ENCODE assay signal across 18 mouse cellular contexts in genomic region chr11:116753674-116754470, GRCm38 (mm10). TPM values are rescaled to one million over a fixed set of nuclear protein-coding genes. Genes with fewer than 3 reads are reported as not detected.
DNase-seq lines count a peak whose midpoint lies in the region; ATAC-seq and TF ChIP-seq lines count a peak whose summit lies in the region.
"Had no signal": no experiment of that assay in that cellular context is flagged by ENCODE, and none has a peak within 500 bp of the region (broad histone marks: within the 10 kb centered on the region; RNA-seq: fewer than 3 reads in every experiment).

No protein-coding gene starts in this region.

- TF ChIP-seq CTCF in kidney, adult 2 months (conservative IDR thresholded peaks at IDR 0.05; ENCODE audit: insufficient read depth, insufficient read length, low read depth, low read length), result no peak
- no peak for TF ChIP-seq CTCF in G1E (IDR thresholded peaks at IDR 0.05; ENCODE audit: low read depth, low read length)
- TF ChIP-seq CTCF in layer of hippocampus, adult 2 months (conservative IDR thresholded peaks at IDR 0.05), result no peak

- H3K4me3 ChIP-seq in kidney, adult 2 months (ENCODE audit: insufficient read depth, low read depth, low read length), result no peak overlapping the region
- no peak overlapping the region for H3K4me3 ChIP-seq in G1E (ENCODE audit: low read depth, low read length)
- H3K4me3 ChIP-seq in intestine, embryonic 16.5 days (ENCODE audit: low read length), result no peak overlapping the region
- H3K4me3 ChIP-seq in layer of hippocampus, adult 2 months, result no peak overlapping the region
- H3K4me3 ChIP-seq: midbrain, embryonic 15.5 days; stomach, embryonic 15.5 days had no signal

- no peaks in the 10 kb centered on the region for H3K36me3 ChIP-seq in kidney, adult 2 months (ENCODE audit: control insufficient read depth, insufficient read depth, low read length)
- H3K36me3 ChIP-seq in G1E (replicated peaks), result no peaks in the 10 kb centered on the region
- no peaks in the 10 kb centered on the region for H3K36me3 ChIP-seq in intestine, embryonic 16.5 days (ENCODE audit: control insufficient read depth, insufficient read depth, low read length)
- H3K36me3 ChIP-seq: midbrain, embryonic 15.5 days; stomach, embryonic 15.5 days had no signal

- no peak for TF ChIP-seq POLR2A in kidney, adult 2 months (IDR thresholded peaks at IDR 0.05; ENCODE audit: low read depth, low read length)

- no peak overlapping the region for H3K27ac ChIP-seq in kidney, adult 2 months (ENCODE audit: insufficient read depth, low read depth, low read length)
- peak overlapping the region; percentile 35 for H3K27ac ChIP-seq in intestine, embryonic 16.5 days (ENCODE audit: low read length)
- H3K27ac ChIP-seq in layer of hippocampus, adult 2 months, result no peak overlapping the region
- H3K27ac ChIP-seq: liver, embryonic 14.5 days; macrophage; midbrain, embryonic 15.5 days; stomach, embryonic 15.5 days had no signal

- H3K4me1 ChIP-seq in kidney, adult 2 months (ENCODE audit: control insufficient read depth, insufficient read depth, low read length), result no peaks in the 10 kb centered on the region
- H3K4me1 ChIP-seq in G1E (ENCODE audit: insufficient read depth, low read depth, low read length), result peaks cover 28% of the 10 kb centered on the region
- H3K4me1 ChIP-seq in intestine, embryonic 16.5 days (ENCODE audit: control insufficient read depth, insufficient read depth, low read length), result no peaks in the 10 kb centered on the region
- H3K4me1 ChIP-seq: midbrain, embryonic 15.5 days; stomach, embryonic 15.5 days had no signal

- WGBS in kidney, adult 2 months, result 48% methylated on average over 5 of the region's 5 CpGs
- WGBS in intestine, embryonic 16.5 days, result 77% methylated on average over 5 of the region's 5 CpGs

- H3K27me3 ChIP-seq in kidney, adult 2 months (replicated peaks; ENCODE audit: control insufficient read depth, insufficient read depth, low read length), result no peaks in the 10 kb centered on the region
- H3K27me3 ChIP-seq in G1E (ENCODE audit: insufficient read depth, low read length), result peaks cover 84% of the 10 kb centered on the region
- H3K27me3 ChIP-seq in intestine, embryonic 16.5 days (replicated peaks; ENCODE audit: control insufficient read depth, insufficient read depth, low read length), result no peaks in the 10 kb centered on the region
- H3K27me3 ChIP-seq: midbrain, embryonic 15.5 days; stomach, embryonic 15.5 days had no signal

- no peak overlapping the region for H3K4me2 ChIP-seq in intestine, embryonic 16.5 days (ENCODE audit: low read depth, low read length)
- H3K4me2 ChIP-seq: midbrain, embryonic 15.5 days; stomach, embryonic 15.5 days had no signal

- ATAC-seq in G1E (ENCODE audit: extremely low read depth, insufficient number of reproducible peaks, low FRiP score, poor library complexity, severe bottlenecking), result no peak
- ATAC-seq in intestine, embryonic 16.5 days, result peak; percentile 78
- ATAC-seq: midbrain, embryonic 15.5 days had no signal

- peak; percentile 68 for DNase-seq in kidney, adult 2 months
- no peak for DNase-seq in kidney, postnatal 10 days
- peak; percentile 9 for DNase-seq in G1E (ENCODE audit: low spot score)
- DNase-seq in adrenal gland, adult 18-20 months (ENCODE audit: low spot score in 2 of 2), result peak; percentile 32 to 55
- DNase-seq in layer of hippocampus, adult 2 months (ENCODE audit: low spot score in 2 of 2), result no peak
- DNase-seq in testis, postnatal 10 days (ENCODE audit: low spot score), result no peak
- DNase-seq: cerebellum, adult 8-10 months; right cerebral cortex, postnatal 25 days had no signal

- no peak overlapping the region for H3K9ac ChIP-seq in intestine, embryonic 16.5 days (ENCODE audit: low read depth, low read length)
- H3K9ac ChIP-seq: liver, embryonic 14.5 days; midbrain, embryonic 15.5 days; stomach, embryonic 15.5 days had no signal

- no peaks in the 10 kb centered on the region for H3K9me3 ChIP-seq in G1E (replicated peaks)
- H3K9me3 ChIP-seq in intestine, embryonic 16.5 days (ENCODE audit: control insufficient read depth, low read length), result no peaks in the 10 kb centered on the region
- H3K9me3 ChIP-seq: midbrain, embryonic 15.5 days; stomach, embryonic 15.5 days had no signal

RNA-seq across cellular contexts. Expression of gene St6galnac1, which starts 21.4 kb away (rescaled TPM):
- 0.69 and 1.1 TPM in 2 replicates for polyA plus RNA-seq in kidney, adult 2 months (2012; rRNA removed)
- total RNA-seq in G1E (2014; fragmentation: Nextera tagmentation) (0.49 TPM in 1 of 2 replicates, not detected in the other), G1E (2017) (0.23 and 0.27 TPM in 2 replicates)
- polyA plus RNA-seq in G1E (2012), result not detected in 2 replicates
- total RNA-seq in adrenal gland, adult 18-20 months (2021), result under 1 TPM in 1 of 2 experiments, not detected in 1; 0.32 TPM
- polyA plus RNA-seq in intestine, embryonic 16.5 days (2015; fragmentation: Nextera tagmentation; extraction: Ambion mirVana), result 0.07 TPM in 1 of 2 replicates, not detected in the other
- total RNA-seq in layer of hippocampus, adult 2 months (2021), result not detected
- total RNA-seq: ES-E14; heart, postnatal 14 days; layer of hippocampus, adult 18-20 months; left cerebral cortex, postnatal 14 days had no signal
- polyA plus RNA-seq: liver, embryonic 14.5 days; macrophage; midbrain, embryonic 15.5 days; neural tube, embryonic 14.5 days; stomach, embryonic 15.5 days had no signal

Comparison
In these comparisons a context has a peak if more than half of its experiments do, and no peak if none do; other contexts are left out.
1. DNase-seq: peak in kidney, adult 2 months (single experiment), G1E (single experiment) and adrenal gland, adult 18-20 months (2 of 2); none in kidney, postnatal 10 days (single experiment), layer of hippocampus, adult 2 months (0 of 2) and testis, postnatal 10 days (single experiment).